Mouse (Mus musculus) lung, postnatal 0 days (tissue): Measurements from ENCODE around the gene Galnt7.

ENCODE experiments used
- CTCF ChIP-seq: IDR thresholded peaks from 2 replicates; pipeline ENCODE4 v1.5.1; 2016; ENCODE audit warnings: antibody characterized with exemption, mild to moderate bottlenecking
- EP300 ChIP-seq: IDR thresholded peaks from 2 replicates; pipeline ENCODE4 v1.6.1; 2016; ENCODE audit warnings: antibody characterized with exemption, mild to moderate bottlenecking, control low read depth

DNA sequence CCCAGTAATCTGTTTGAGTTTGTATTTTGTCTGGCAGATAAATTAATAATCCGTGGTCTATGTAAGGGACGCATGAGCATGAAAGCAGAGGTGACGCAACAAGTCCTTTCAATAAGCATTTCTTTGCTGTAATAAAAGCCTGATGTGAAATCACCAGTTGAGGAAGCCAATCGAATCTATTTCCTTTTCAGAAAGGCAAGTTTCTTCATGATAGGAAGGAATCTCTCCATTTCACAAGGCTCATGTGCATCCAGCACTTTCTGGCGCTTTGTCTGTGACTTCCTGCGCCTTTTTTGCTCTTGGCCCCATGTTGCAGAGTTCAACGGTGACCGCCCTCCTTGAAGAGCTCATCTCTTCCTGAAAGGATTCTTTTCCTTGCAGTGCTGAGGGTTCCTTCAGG, 173.1 kb downstream of the Galnt7 start:
- no peak for TF ChIP-seq CTCF
- TF ChIP-seq EP300, result no peak
